Mouse (Mus musculus) heart, postnatal 0 days (tissue): ENCODE measurements around the gene Scrn1.

Source experiments
- CTCF ChIP-seq: IDR thresholded peaks from 2 replicates; pipeline ENCODE4 v1.5.1; 2016; ENCODE audit warnings: antibody characterized with exemption, control low read depth, low read depth
- EP300 ChIP-seq: IDR thresholded peaks from 2 replicates; pipeline ENCODE4 v1.6.1; 2016; ENCODE audit warnings: antibody characterized with exemption, low read depth

GRCm38 (mm10) chr6:54485000-54485399 is 81.3 kb downstream of the Scrn1 start:
- TF ChIP-seq CTCF (no peak), EP300 (no peak)
